Mouse (Mus musculus): ENCODE measurements around the gene Rin3. TPM values are rescaled to one million over a fixed set of nuclear protein-coding genes. Genes with fewer than 3 reads are reported as not detected.
"Not testable (repeated sequence)": the region's sequence is repeated elsewhere in the genome, so short reads cannot be mapped to it uniquely, and the experiment has no call there.

The Rin3 gene
- polyA plus RNA-seq, 1 experiment from 2014 or later: 2.8 TPM

DNA sequence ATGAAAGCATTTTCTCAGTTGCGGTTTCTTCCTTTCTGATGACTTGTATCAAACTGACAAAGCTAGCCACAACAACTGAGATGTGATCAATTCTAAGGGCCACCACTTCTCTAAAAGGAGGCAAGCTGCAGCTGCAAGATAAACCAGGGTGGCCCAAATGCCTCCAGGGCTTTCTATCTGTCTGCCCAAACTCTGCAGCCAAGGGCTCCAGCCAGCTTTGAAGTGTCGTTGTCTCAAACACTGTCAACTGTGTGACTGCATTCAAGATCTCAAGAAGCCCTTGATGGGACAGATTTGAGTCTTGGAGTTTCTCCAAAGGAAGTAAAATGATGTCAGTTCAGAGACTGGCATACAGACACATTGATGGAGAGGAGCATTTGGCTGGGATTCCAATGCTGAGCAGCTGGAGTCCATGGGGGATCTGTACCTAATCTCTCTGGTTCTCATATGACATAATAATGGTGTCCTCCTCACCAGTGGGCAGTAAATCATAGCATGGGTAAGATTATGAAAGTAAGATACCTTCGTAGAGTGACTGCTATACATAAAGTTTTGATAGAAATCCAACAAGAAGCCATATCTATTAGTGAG, 24.2 kb upstream of the Rin3 start:
- H3K27me3 ChIP-seq: no peaks in the 10 kb centered on the region
- no peak overlapping the region for H3K4me3 ChIP-seq
- WGBS: 85% methylated on average over 3 of the region's 3 CpGs
- no peaks in the 10 kb centered on the region for H3K9me3 ChIP-seq
- H3K9ac ChIP-seq: no peak overlapping the region
- no peak overlapping the region for H3K27ac ChIP-seq (replicated peaks)
- no peak for ATAC-seq (ENCODE audit: low FRiP score, low read depth)
- no peak overlapping the region for H3K4me2 ChIP-seq
- H3K4me1 ChIP-seq (replicated peaks): no peaks in the 10 kb centered on the region
- no peaks in the 10 kb centered on the region for H3K36me3 ChIP-seq

DNA sequence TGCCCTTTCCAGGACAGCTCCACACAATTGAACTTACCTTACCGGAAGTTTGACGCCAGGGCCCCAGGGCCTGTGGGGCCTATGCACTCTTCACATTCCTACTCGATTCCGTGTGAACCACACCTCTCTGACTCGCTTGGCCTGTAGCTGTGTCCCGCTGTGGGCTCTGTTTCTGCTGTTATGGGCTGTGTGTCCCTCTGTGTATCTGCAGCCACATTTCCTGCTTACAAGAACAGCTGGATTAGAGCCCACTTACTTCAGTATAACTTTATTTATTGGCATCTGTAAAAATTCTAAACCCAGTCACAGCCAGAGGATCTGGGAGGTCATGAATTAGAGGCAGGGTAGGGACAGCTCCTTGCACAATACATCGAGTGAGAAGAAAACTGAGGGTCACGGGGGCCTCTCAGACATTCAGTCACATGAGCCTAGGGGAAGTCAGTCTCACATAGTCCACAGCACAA, 20.9 kb upstream of the Rin3 start:
- no peaks in the 10 kb centered on the region for H3K27me3 ChIP-seq
- no peak overlapping the region for H3K4me2 ChIP-seq
- H3K9ac ChIP-seq: no peak overlapping the region
- H3K9me3 ChIP-seq: no peaks in the 10 kb centered on the region
- no peak overlapping the region for H3K4me3 ChIP-seq
- no peak for ATAC-seq (ENCODE audit: low FRiP score, low read depth)
- 62% methylated on average over 8 of the region's 8 CpGs for WGBS
- H3K4me1 ChIP-seq (replicated peaks): no peaks in the 10 kb centered on the region
- H3K36me3 ChIP-seq: no peaks in the 10 kb centered on the region
- H3K27ac ChIP-seq (replicated peaks): no peak overlapping the region

DNA sequence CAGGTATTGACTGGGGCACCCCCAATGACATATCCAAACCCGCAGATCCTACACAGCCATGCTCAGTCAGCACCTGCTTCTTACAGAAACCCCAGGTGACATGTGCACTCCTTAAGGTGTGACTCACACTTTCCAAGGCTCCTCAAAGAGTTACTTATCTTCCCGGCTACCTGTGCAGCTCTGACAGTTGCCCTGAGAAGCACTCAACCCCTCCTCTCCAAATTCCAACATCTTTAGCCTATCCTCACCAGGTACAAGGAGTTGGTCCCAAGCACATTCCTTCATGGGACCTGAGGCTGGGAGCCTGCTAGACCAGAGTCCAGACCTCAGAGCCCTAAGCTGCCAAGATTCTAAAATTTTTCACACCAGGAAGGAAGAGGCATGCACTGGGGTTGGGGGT, 20.0 kb upstream of the Rin3 start:
- no peak overlapping the region for H3K4me2 ChIP-seq
- H3K9ac ChIP-seq: no peak overlapping the region
- H3K27ac ChIP-seq (replicated peaks): no peak overlapping the region
- H3K36me3 ChIP-seq: no peaks in the 10 kb centered on the region
- H3K4me1 ChIP-seq (replicated peaks): no peaks in the 10 kb centered on the region
- no peak for ATAC-seq (ENCODE audit: low FRiP score, low read depth)
- H3K27me3 ChIP-seq: no peaks in the 10 kb centered on the region
- H3K4me3 ChIP-seq: no peak overlapping the region
- no peaks in the 10 kb centered on the region for H3K9me3 ChIP-seq
- 92% methylated on average over 2 of the region's 2 CpGs for WGBS

DNA sequence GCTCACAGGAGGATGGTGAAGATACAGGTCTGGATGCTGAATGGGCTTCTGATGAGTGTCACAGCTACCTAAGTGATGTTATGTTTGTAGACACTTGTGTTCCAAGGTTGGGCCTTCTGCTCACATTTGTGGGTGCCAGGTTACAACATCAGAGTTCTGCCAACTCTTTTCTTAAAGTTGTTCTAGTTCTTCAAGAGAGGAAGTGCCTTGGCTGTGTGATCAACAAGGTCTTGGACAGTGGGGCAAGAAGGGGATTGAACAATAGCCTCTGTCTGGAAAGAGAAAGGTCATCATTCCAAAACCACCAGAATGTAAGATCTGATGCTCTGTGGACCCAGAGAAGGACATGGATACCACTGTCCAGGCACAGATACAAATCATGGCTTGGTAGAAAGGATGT, 19.6 kb upstream of the Rin3 start:
- H3K27ac ChIP-seq (replicated peaks): no peak overlapping the region
- no peaks in the 10 kb centered on the region for H3K9me3 ChIP-seq
- H3K9ac ChIP-seq: no peak overlapping the region
- no peak overlapping the region for H3K4me3 ChIP-seq
- ATAC-seq (ENCODE audit: low FRiP score, low read depth): no peak
- H3K36me3 ChIP-seq: no peaks in the 10 kb centered on the region
- H3K4me2 ChIP-seq: no peak overlapping the region
- no peaks in the 10 kb centered on the region for H3K4me1 ChIP-seq (replicated peaks)
- no peaks in the 10 kb centered on the region for H3K27me3 ChIP-seq

DNA sequence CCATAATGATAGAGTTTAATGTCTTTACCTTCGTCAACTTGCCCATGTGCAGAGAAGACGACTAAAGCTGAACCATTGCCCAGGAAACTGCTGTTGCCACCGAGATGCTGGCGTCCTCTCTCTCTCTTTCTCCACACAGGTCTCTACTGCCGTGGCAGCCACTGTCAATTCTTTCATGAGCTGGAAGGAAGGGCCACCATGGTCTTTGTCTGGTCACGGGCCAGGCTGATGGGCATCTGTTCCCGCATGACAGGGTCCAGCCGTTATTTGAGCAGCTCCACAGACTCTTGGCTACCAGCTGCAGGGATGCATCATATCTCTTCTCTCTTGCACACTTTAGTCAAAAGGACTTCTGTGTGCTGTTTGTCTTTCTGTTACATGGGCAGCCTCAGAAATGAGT, 16.4 kb upstream of the Rin3 start:
- 85% methylated on average over 8 of the region's 8 CpGs for WGBS
- no peak overlapping the region for H3K4me3 ChIP-seq
- H3K27me3 ChIP-seq: no peaks in the 10 kb centered on the region
- H3K9me3 ChIP-seq: no peaks in the 10 kb centered on the region
- no peaks in the 10 kb centered on the region for H3K36me3 ChIP-seq
- no peak overlapping the region for H3K9ac ChIP-seq
- H3K4me1 ChIP-seq (replicated peaks): no peaks in the 10 kb centered on the region
- ATAC-seq (ENCODE audit: low FRiP score, low read depth): no peak
- no peak overlapping the region for H3K27ac ChIP-seq (replicated peaks)
- no peak overlapping the region for H3K4me2 ChIP-seq

DNA sequence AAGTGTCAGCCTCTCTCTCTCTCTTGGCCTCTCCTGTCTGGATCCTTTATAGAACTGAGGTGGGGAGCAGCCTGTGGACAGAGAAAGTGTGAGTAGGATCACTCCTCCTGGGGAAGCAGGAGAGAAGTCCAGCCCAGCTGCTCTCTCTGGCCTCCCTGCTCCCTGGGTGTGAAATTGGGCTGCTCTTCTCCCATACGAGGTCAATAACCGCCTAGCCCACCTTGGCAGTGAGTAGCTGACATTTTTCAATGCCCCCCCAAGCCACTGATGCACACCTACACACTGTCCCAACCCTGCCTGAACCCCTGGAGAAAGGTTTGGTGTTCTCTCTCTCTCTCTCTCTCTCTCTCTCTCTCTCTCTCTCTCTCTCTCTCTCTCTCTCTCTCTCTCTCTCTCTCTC, 13.7 kb upstream of the Rin3 start:
- Histone ChIP-seq H3K27me3 (no peaks in the 10 kb centered on the region), H3K9ac (no peak overlapping the region), H3K4me1 (replicated peaks) (no peaks in the 10 kb centered on the region), H3K27ac (replicated peaks) (no peak overlapping the region), H3K4me3 (no peak overlapping the region), H3K36me3 (no peaks in the 10 kb centered on the region), H3K9me3 (no peaks in the 10 kb centered on the region), H3K4me2 (no peak overlapping the region)
- 48% methylated on average over 2 of the region's 2 CpGs for whole genome bisulfite sequencing
- ATAC-seq (ENCODE audit: low FRiP score, low read depth): no peak

DNA sequence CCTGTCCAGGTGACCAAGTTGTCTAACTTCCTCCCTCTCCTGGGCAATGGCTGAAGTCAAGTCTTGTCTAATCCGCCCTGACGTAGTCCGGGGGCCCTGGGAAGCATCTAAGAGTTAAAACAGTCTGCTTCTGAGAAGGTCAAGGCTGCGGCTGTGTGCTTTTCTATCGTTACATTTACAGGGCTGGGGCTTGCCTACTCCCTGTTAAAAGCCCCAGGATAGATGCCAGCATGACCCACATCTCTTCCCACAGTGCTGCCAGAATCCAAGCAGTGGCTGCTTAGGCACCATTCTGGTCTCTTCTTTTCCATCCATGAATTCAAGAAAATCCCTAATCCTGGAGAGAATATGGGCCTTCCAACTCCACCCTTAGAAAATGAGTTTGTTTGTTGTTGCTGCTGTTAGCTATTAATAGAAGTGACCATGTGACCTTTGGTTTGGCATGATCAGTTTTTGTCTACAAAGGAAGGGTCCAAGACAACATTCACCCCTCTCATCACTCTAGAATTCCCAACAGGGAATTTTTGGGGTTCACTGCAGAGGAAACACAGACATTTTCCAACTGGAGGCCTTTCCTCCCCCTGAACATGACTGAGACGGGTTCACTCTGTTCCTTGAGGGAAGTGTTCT, 12.0 kb upstream of the Rin3 start:
- 82% methylated on average over 6 of the region's 6 CpGs for WGBS
- Histone ChIP-seq H3K36me3 (no peaks in the 10 kb centered on the region), H3K4me2 (no peak overlapping the region), H3K4me3 (no peak overlapping the region), H3K27ac (replicated peaks) (no peak overlapping the region), H3K9ac (no peak overlapping the region), H3K9me3 (no peaks in the 10 kb centered on the region), H3K27me3 (no peaks in the 10 kb centered on the region), H3K4me1 (replicated peaks) (no peaks in the 10 kb centered on the region)
- ATAC-seq (ENCODE audit: low FRiP score, low read depth): no peak

DNA sequence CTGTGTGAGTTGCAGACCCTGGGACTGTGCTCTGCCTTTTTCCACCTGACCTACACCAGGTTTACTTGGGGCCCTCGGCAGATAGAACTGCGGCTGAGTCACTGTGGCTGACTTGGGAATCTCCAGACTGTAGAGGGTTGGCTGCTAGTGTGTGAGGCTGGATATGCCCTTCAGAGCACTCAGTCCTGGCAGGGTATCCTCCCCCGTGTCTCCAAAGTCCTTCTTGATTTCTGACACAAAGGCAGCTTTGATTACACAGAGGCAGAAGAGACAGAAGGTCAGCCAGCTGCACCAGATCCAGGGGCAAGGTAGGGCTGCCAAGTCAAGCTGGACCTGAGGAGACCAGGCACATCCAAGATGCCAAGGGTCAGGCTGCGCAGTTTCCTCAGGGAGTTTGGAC, 11.4 kb upstream of the Rin3 start:
- Histone ChIP-seq H3K4me1 (replicated peaks) (no peaks in the 10 kb centered on the region), H3K4me3 (no peak overlapping the region), H3K27me3 (no peaks in the 10 kb centered on the region), H3K9ac (no peak overlapping the region), H3K4me2 (no peak overlapping the region), H3K27ac (replicated peaks) (no peak overlapping the region), H3K36me3 (no peaks in the 10 kb centered on the region), H3K9me3 (no peaks in the 10 kb centered on the region)
- WGBS: 78% methylated on average over 4 of the region's 4 CpGs
- no peak for ATAC-seq (ENCODE audit: low FRiP score, low read depth)

DNA sequence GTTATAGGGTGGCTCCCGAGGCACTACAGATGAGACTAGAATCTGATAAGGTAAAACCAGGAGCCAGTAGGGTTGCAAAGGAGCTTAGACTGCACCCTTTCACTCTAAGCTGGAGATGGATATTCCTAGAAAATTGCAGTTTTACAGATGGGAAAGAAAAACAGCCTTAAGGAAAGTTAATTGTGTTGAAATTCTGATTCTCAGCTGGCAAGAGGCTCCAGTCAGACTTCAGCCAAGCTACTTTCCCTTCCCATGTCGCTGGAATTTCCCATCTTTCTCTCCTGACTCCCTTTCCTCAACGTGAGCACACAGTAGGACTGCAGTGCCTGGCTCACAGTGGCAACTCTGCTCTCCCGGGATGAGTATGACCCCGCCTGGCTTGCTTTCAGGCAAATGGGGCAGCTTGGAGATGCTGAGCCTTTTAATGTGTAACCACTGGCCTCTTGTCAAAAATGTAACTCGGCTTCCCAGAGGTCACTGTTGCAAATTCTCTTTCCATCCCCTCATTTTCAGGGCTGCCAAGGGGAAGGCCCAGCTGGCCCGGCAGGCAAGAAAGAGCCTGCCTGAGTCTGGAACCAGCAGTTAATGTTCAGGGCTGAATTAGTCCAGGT, 6.9 kb upstream of the Rin3 start:
- Histone ChIP-seq H3K9me3 (no peaks in the 10 kb centered on the region), H3K27ac (replicated peaks) (no peak overlapping the region), H3K4me2 (no peak overlapping the region), H3K4me3 (no peak overlapping the region), H3K4me1 (replicated peaks) (no peaks in the 10 kb centered on the region), H3K27me3 (no peaks in the 10 kb centered on the region), H3K9ac (no peak overlapping the region), H3K36me3 (no peaks in the 10 kb centered on the region)
- ATAC-seq (ENCODE audit: low FRiP score, low read depth): no peak
- 55% methylated on average over 7 of the region's 7 CpGs for WGBS

DNA sequence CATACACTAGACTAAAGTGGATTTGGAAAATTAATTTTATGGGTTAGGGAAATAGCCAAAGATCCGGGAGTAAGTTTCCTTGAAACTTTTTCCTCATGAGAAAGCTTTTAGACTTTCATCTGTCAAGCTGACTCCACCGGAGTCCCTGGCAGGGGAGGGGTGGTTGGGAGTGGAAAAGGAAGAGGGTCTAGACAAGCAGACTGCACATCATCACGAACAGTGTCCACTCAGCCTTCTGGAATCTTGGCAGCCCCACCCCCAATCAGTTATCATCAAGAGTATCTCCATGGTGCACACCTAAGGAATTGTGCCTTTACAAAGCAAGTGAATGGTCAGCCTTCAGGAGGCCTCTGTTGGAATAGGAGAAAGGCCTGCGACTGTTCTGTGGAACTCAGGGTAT, 2.6 kb upstream of the Rin3 start:
- H3K27ac ChIP-seq (replicated peaks); H3K9me3 ChIP-seq; H3K36me3 ChIP-seq; H3K9ac ChIP-seq; H3K4me2 ChIP-seq; H3K4me3 ChIP-seq; H3K27me3 ChIP-seq; ATAC-seq (ENCODE audit: low FRiP score, low read depth): not testable (repeated sequence)
- 63% methylated on average over 4 of the region's 4 CpGs for WGBS
- H3K4me1 ChIP-seq (replicated peaks): peaks cover 18% of the 10 kb centered on the region

DNA sequence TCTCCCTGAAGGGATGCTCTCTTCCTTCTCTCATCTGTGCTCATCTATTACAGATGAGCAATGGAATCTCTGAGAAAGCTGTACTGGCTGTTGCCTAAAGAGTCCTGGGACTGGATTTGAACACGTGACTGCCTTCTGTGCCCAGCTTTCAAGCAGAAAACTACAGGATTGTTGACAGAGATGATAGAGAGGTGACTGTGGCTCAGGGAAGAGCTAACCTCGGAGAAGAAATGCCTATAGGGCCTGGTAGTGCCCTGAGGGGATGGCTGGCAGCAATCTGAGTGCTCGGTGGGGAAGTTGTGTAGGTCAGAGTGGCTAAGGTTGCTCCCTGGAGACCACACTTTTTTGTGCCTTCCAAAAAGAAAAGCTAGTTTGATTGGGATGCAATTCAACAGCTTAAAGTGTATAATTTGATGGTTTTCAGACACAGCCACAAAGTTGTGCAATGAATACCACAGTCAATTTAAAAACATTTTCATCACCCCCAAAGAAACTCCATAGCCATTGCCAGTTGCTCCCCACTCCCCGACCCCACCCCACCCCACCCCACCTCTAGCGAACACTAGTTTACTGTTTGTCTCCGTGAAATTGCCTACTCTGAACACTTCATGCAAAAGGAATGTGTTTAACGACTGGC, 1.9 kb upstream of the Rin3 start:
- ATAC-seq (ENCODE audit: low FRiP score, low read depth): no peak
- H3K4me3 ChIP-seq: no peak overlapping the region
- no peak overlapping the region for H3K4me2 ChIP-seq
- H3K9ac ChIP-seq: no peak overlapping the region
- 0 out of 2 replicates have a peak, but pooled peaks cover 3% of the 10 kb centered on the region for H3K27me3 ChIP-seq
- 41% methylated on average over 7 of the region's 7 CpGs for WGBS
- no peaks in the 10 kb centered on the region for H3K9me3 ChIP-seq
- H3K4me1 ChIP-seq (replicated peaks): peaks cover 19% of the 10 kb centered on the region
- H3K36me3 ChIP-seq: no peaks in the 10 kb centered on the region
- H3K27ac ChIP-seq (replicated peaks): no peak overlapping the region

DNA sequence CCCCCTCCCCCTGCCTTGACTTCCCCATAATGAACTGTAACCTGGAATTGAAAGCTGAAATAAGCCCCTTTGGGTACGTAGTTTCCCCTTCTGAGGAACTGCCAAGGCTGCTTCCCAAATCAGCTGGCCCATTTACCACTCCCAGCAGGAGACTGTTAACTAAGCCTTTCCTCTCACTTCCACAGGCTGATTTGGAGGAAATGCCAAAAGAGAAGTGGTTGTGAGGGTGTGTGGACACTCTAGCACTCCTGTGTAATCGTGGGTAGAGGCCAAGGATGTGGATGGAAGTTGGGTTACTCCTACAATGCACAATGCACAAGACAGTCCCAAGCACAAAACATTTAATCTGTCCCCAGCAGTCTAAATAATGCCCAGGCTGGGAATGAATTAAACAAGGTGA, 722 bp upstream of the Rin3 start:
- Histone ChIP-seq H3K4me1 (replicated peaks) (peaks cover 30% of the 10 kb centered on the region), H3K9ac (no peak overlapping the region), H3K36me3 (no peaks in the 10 kb centered on the region), H3K4me3 (no peak overlapping the region), H3K9me3 (no peaks in the 10 kb centered on the region), H3K27ac (replicated peaks) (no peak overlapping the region), H3K4me2 (no peak overlapping the region), H3K27me3 (0 out of 2 replicates have a peak, but pooled peaks cover 3% of the 10 kb centered on the region)
- 66% methylated on average over 2 of the region's 2 CpGs for WGBS
- ATAC-seq (ENCODE audit: low FRiP score, low read depth): no peak

All from hindbrain, embryonic 15.5 days (tissue).